Mouse (Mus musculus) activated CD4-positive, CD25-positive, alpha-beta regulatory T cell, adult 4 months (primary cell): ENCODE results near the gene Alpl. TPM values are rescaled to one million over a fixed set of nuclear protein-coding genes. Genes with fewer than 3 reads are reported as not detected.

ENCODE experiments used
- ATAC-seq: one replicate; pipeline ENCODE4 v1.8.0; 2017
- polyA plus RNA-seq, 2 experiments: library from polyadenylated mRNA; unstranded; fragments of 100-300 nt; shearing (Covaris generic); gene quantifications; one replicate each; pipeline ENCODE4 v1.2.1; 2017

Alpl gene
- polyA plus RNA-seq, 2 experiments from 2014 or later: 0.54 to 1.1 TPM

DNA sequence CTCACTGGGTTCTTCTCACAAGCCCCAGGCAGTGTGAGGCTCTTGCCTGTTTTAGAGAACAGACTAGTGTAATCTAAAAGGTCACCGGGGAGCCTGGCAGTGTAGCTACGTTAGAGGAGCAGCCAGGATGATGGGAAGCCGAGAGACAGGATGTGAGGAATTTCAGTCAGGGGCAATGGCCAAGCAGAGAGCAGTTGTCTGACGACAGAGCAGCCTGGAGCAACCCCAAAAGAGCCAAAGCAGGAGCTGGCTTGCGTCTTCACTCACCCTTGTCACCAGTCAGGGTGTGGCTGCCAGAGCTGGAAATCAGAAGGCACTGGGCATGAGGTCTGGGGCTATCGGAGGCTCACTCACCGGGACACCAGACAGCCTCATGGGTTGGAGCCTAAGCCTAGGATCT is 26.5 kb downstream of the Alpl start:
- no peak for ATAC-seq

DNA sequence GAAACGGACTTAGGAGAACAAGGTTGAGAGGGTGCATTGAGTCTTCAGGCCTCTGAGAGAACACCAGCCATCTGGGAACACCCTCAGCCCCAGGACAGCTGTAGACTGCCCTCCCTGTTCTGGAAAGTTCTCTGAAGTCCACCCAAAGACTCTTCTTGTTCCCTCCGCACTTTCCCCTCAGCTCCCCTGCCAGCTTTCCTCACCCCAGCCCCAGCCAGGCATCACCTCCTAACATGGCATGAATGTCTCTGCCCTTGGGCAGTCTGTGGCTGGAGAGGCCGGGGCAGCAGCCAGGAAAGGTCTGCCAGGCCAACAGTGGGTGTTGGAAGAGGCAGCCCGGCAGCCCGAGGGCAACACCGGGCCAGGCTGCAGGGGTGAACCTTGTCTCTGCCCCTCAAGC is 27.4 kb downstream of the Alpl start:
- ATAC-seq: no peak

DNA sequence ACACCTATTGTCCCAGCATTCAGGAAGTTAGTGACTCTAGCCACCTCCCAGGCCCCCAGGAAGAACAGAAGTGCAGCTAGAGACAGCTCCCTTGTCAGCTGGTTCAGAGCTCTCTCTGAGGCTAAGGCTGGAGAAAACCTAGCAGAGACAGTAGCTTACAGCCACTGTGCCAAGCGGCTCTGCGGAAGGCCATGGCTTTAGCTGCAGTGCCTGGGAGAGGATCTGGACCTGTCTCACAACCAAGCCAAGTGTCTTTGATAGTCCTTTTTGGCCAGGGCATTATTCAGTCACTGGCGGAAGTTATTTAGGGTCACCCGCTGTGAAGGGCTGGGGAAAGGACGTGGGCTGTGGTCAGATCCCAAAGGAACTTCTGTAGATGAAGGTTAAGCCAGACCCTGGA is 27.8 kb downstream of the Alpl start:
- no peak for ATAC-seq

DNA sequence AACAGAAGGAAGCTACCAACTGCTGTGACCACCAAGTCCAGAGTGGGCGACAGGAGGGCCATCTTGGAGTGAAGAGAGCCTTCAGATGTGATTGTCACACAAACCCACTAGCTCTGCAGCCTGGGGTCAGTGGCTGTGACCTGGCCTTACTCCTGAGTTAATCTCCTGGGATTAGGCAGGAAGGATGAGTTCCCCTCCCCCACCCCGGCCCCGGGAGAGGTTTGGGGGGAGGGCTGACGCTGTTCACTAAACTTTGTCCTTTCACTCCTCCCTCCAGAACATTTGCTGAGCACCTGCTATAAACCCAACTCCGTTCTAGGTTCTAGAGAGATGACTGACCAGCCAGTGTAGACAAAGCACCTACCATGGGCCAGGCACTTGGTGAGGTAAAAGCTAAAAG is 29.8 kb downstream of the Alpl start:
- no peak for ATAC-seq

DNA sequence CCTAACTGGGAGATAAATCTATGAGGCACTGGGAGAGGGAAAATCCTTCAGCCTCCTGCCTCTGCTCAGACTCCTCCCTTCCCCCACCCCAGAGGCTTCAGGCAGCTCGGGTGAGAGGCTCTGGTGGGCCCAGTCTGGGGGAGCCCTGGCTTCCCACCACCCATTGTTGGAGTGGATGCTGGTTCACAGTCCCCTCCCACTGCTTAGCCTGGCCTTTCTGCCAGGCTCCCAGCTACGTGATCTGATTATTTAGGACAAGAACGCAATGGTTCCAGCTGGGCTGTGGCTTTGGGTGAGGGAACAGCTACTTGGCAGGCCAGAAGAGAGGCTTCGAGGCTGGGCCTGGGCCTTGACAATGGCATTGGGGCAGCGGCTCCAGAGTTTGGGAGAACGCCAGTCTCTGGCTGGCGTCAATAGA is 30.6 kb downstream of the Alpl start:
- ATAC-seq: no peak

DNA sequence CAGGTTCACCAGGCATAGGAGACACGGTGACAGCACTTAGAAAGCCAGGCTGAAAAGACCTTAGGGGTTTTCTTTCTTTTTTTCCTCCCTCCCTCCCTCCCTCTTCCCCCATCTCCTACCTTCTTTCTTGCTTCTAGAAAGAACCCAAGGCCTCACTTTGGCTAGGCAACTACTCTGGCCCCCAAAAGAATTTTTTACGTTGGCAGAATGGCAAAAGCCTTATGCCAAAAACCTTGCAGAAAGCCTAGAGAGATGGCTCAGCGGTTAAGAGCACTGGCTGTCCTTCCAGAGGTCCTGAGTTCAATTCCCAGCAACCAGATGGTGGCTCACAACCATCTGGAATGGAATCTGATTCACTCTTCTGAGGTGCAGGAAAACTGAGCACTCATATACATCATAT is 31.6 kb downstream of the Alpl start:
- ATAC-seq: no peak

DNA sequence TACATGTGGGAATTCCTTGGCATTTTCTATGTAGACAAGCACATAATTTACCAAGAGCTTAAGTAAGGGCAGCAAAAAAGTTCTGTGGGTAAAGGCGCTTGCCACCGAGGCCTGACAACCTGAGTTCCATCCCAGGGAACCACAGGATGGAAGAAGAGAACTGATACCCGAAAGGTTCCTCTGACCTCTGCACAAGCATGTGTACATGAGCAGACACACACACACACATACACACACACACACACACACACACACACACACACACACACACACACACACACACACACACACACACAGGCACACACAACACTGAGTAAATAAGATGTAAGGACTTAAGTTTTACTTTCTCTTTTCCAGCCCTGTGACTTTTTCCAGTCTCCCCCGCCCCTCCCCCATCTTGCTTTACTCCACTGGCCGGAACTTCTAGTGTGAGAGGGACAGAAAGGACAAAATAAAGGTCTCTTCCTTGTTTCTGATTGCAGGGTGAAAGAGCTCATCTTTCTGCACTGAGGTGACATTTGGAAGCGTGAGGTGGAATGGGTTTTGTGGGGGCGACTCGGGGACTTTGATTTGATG is 32.2 kb downstream of the Alpl start:
- ATAC-seq: no peak

DNA sequence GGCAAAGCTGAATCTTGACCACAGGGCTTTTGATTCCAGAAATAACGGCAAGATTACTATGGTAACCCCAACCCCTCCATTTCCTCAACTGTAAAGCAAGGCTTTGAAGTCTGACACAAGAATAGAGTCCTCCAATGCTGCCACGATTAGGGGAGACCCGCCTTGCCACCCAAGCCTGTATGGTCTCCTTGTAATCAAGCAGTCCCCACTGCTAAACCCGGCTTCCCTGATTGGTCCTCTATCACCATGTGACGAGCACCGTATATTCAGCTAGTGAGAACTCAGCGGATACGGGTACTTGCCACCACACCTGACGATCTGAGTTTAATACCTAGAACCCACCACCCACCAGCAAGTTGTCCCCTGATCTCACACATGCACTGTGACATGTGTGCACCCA is 33.3 kb downstream of the Alpl start:
- ATAC-seq: no peak

DNA sequence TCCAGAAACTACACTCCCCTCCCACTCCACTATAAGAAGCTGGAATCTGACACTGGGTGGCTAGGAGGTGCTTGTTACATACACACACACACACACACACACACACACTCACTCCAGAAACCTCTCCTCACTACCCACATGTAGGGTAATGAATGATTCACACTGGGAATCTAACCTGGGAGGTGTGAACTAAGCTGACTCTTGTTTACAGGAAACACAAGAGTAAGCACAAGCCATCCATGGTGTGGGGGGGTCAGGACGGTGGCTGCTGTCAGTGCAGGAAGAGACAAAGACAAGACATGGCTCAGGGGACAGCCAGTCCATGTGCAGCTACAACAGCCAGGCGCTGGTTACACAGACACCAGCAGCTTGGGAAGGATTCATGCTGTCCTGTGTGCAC is 41.7 kb downstream of the Alpl start:
- ATAC-seq: no peak

DNA sequence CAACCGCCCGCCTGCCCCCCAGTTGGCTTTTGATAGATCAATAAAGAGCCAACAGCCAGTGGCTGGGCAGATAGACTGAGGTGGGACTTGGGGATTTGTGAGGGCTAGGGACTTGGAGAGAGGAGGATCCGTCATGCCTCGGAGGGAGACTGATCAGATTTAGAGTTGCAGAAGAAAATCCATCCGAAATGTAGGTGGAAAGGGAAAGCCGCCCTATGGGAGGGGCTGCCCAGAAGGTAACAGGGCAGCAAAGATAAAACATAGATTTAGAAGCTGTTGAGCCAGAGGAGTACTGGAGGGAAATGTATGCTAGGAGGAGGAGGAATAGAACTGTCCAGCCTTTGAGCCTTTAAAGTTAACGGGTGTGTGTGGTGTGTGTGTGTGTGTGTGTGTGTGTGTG is 43.0 kb downstream of the Alpl start:
- no peak for ATAC-seq

DNA sequence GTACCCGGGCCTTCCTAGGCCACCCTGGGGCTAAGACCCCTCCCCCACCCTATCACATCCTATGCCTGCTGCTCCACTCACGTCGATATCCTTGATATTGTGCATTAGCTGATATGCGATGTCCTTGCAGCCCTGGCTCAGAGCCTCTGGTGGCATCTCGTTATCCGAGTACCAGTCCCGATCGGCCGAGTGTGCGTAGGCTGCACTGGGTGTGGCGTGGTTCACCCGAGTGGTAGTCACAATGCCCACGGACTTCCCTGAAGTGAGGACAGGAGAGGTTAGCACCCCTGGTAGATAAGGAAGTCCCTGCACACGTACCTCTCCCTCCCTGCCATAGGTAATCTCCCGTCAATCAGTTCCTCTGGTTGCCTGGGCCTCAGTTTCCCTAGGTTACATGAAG is 43.7 kb downstream of the Alpl start:
- ATAC-seq: no peak

DNA sequence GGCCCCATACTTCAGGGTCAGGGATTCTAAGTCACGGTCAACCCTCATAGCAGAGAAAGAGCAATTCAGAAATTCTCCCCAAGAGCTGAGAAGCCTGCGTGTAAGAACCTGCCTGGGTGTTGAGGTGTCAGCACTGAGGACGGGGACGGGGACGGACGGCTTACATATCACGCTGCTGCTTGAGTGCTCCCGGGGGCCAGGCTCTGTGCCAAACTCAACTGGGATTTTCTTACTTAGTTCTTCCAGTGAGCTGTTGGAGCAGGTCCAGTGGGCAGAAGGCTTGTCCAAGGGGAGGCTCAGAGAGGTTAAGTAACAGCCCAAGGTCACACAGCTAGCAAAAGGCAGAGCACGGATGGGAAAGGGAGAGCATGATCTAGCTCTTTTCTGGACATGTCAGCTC is 44.5 kb downstream of the Alpl start:
- no peak for ATAC-seq

DNA sequence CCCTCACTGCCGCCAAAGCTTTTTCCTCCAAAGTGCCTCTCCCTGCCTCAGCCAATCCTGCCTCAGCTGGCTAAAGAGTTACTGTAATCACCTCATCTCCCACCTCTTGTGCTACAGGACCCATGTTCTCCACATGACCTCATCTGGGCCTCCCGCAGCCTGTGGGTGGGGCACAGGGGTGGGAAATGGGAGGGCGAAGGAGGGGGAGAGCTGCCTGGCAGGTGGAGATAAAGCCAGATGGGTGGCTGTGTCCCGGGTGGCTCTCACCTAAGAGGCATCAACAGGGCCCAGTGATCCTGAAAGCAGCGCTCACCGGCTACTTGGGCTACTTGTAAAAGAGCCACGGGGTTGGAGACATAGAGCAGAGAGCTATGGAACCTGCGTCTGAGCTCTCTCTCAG is 44.9 kb downstream of the Alpl start:
- no peak for ATAC-seq

DNA sequence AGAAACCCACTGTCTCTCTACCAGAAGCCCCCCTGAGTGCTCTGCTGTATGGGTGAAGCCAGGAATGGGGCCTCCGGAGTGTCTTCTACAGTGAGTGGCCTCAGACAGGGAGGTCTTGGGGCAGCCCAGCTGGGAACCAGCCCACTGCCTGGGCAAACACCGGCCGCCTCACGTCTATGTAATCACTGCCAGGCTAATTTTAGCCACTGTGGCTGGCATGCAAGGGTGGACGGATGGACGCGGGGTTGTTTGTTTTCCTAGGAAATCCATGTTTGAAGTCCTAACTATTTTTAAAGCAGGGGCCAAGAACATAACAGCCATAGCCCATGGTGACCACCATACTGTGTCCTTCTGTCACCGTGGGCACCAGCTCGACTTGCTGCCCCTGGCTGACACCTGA is 46.1 kb downstream of the Alpl start:
- no peak for ATAC-seq

DNA sequence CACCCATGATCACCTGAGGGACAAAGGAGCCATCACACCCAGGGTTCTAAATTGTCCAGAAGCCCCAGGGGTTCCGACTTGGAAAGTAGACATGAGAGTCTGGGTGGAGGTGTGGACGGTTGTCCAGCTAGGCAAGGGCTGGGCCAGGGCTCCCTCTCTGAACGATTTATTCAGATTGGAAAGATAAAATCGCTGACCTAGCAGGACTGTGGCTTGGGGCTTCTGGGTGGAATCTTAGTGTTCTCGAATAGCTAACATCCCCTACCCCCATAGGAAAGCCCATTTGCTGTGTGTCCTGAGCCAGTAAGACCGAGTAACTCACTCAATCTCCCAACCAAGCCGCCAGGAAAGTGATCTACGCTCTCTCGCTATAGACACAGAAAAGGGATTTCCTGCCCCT is 46.5 kb downstream of the Alpl start:
- no peak for ATAC-seq

DNA sequence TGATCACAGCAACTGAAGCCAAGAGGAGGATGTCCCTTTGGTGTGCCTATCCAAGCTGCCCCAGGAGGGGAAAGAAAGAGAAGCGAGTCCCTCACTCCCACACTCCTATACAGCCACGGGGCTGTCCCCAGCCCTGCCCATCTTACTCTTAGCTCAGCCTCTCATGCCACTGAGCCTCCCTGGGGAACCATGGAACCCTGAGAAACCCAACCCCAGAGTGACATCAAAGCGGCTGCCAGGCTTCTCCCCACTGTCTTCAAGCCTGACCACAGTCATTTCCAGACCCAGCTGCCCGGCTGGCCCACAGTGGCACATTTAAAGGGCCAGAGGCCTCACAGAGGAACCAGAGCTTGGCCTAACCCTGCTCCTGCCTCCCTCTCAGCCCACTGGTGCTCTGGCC is 47.5 kb downstream of the Alpl start:
- ATAC-seq: no peak

DNA sequence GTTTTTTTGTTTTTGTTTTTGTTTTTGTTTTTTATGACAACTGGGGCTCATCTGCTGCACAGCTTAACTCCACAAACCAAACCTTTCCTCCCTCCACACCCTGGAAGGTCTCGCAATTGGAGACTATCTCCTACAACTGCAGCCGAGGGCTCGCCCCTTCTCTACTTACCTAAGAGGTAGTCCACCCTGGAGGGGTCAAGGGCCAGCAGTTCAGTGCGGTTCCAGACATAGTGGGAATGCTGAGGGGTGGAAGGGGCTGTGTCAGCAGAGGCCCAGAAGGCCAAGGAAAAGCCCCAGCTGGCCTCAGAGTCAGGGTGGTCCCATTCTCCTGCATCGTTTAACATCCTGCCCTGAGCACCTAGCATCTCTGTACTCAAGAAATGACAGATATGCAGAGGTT is 48.6 kb downstream of the Alpl start:
- ATAC-seq: no peak

DNA sequence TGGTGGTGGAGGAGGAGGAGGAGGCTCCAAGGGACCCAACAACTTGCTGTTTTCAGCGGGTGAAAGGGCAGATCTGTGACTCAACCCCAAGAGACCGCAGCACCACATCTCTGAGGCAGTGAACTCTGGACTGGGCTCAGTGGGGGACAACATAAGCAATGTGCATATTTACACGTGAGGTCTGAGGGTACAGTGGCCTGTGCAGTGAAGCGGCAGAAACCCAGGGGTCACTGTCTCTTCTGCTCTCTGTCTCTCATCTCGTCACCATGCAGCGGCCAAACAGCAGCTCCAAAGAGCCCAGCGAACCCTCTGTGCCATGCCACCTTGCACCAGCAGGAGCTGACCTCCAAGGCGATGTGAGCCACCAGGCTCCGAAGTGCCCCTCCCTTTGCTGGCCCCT is 49.1 kb downstream of the Alpl start:
- no peak for ATAC-seq

DNA sequence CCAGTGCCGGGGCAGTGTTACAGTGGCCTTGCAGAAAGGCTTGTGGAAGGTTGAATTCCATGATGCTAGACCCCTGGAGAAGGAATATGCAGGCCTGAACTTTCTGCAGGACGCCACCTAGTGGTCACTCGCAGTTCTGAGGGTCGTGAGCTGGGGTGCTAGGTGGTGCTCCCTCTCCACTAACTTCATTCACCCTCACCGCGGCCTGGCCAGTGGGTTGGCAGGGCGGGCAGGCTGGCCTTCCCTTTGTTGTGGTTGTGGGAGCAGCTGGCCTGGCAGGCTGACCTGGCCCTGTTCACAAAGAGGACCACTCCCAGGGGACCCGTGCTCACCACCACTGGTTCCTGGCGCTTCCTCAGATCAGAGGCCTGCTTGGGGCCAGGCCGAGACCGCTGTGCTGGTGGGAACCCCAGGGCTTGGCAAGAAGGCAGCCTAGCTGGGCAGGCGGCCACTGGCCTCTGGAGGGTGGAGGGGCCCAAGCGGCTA is 51.7 kb downstream of the Alpl start:
- no peak for ATAC-seq

DNA sequence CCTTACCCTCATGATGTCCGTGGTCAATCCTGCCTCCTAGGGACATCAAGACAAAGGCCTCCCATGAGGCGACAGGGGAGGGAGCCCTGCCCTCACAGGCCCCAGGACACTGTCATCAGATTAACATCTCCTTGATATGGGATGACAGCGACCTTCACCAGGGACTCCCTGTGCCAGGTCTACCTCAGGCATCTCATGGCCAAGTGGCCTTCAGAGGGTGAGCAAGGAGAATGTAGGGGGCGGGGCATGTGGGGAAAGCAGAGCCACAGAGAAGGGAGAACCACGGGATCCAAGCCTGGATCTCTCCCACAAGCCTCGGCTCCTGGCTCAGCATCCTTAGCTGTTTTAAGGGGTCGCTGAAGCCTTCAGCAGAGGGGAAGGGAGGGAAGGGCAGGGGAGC is 52.4 kb downstream of the Alpl start:
- no peak for ATAC-seq

DNA sequence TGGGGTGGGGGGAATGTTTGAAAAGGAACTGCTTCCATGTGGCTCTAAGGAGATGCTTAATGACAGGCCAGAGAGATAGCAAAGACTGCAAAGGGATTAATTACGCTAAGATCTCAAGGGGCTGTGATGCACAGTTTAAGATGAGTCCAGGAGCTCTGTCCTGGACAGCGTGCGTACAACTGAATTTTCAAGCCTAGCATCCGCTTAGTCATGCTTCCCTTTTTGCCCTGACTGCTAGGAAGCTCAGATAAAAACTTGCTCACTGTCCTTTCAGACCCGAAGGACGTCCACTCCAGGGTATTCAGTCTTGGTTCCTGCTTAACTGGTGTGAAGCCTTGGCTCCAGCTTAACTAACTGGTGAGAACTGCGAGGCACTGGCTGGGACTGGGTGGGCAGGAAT is 55.8 kb downstream of the Alpl start:
- no peak for ATAC-seq

DNA sequence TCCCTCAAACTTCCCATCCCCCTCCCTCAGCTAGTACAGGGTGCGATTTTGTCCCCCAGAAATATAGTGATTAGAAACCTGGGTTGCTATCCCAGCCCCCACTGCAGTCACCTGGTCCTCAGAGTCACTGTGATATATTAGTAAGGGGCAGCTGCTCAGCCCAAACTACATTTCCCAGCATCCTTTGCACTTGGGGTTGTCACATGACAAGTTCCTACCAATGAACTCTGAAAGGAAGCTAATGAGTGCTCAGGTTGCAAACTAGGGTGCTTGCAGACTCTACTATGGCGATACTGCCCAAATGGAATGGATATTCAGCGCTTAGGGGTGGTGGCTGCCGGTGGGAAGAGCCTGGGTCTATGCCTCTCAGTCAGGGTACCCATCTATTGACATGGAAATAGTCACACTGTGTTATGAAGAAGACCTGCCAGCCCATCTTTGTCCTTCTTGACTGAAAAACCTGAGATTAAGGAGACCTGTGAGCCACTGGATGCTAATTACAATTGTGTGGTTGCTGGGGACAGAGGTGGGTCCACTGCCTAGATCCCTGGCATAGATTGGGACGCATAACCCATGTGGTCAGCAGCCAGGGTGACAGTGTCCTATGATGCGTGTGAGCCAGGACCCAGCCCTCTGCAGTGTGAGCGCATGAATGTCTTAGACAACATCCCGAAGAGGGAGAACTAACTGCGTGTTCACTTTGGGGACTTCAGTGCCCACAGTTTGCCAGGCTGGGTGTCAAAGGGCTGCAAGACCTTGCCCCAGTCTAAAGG is 56.8 kb downstream of the Alpl start:
- ATAC-seq: peak; percentile 52

DNA sequence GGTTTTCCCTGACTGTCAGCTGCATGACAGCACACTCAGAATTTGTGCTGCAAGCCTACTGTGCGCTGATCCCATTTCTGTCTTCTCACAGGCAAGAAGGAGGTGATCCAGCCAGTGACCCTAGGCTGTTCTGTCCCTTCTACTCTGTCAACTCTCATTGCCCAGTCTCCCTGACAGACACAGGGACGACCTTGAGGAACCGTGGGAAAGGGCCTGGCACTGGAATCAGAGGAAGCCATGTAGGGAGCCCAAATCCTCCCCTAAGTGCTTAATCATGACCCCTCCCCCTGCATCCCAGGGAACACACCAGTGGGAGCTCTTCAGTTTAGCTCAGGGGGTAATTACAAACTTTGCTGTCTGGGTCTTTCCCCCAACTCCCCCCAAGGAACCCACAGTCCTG is 58.4 kb downstream of the Alpl start:
- ATAC-seq: no peak

DNA sequence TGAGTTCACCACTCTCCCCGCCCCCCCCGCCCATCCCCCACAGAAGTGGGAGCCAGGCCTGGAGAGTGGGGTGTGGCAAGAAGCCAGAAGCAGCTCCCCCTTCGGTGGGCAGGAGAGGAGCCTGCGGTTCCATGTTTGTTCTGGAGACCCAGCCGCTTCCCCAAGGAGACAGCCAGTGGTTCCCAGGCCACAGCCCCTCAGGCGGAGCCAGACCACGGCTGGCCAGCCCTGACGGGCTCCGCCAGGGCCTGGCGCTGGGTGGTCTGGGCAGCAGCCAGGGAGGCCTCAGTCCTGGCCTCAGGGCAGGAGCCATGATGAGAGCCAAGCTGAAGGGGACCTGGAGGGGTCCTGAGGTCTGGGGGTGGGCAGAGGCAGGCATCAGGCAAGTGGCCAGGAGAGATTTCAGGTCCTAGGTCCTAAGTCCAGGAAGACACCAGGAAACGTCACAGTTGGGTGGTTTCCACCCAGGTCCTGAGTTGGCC is 59.9 kb downstream of the Alpl start:
- ATAC-seq: no peak

DNA sequence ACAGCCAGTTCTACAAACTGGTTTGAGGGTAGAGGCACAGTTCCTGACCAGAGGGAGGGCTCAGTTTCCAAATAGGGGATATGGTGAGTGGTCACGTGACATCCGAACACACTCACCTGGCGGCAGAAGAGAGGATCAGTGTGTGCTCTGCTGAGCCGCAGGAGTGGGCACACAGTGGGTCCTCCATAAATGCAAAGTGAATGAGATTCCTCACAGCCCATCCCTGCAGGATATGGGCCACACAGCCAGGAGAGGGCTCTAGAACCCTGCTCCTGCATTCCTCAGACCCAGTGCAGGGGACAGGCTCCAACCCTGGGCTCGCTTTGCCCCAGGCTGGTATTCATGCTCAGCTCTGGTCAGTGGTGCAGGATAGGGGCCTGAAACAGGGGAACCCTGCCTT is 62.7 kb downstream of the Alpl start:
- no peak for ATAC-seq
